Mouse (Mus musculus) layer of hippocampus, postnatal 14 days (tissue): ENCODE measurements around the gene Tgds. TPM values are rescaled to one million over a fixed set of nuclear protein-coding genes. Genes with fewer than 3 reads are reported as not detected.

Source experiments
- total RNA-seq, 2 experiments: library from RNA; stranded (reverse); gene quantifications; 2 replicates each; pipeline ENCODE4 v1.2.3; 2021

Gene Tgds
- total RNA-seq, 2 experiments from 2014 or later, result 11.0 to 11.3 TPM

Other genes with a start within 250 kb of the Tgds start
- gene Dct, start 80.5 kb downstream of the Tgds start, total RNA-seq, result 1 to 10 TPM in 1 of 2 experiments, under 1 TPM in 1; 0.83 to 1.0 TPM
- gene Gpr180, start 4.4 kb upstream of the Tgds start, total RNA-seq, result 10 to 100 TPM; 26.4 to 26.5 TPM
- 1 to 10 TPM; 9.1 to 9.7 TPM for gene Sox21, start 104.3 kb upstream of the Tgds start, total RNA-seq
- gene Gm9376, start 134.2 kb upstream of the Tgds start, total RNA-seq, result not detected